Mouse (Mus musculus) layer of hippocampus, adult 18-20 months (tissue): ENCODE results near the gene Fam155a. TPM values are rescaled to one million over a fixed set of nuclear protein-coding genes. Genes with fewer than 3 reads are reported as not detected.

ENCODE experiments used
- DNase-seq, 2 experiments: peaks; one replicate each; pipeline ENCODE4 v3.0.0; 2022; ENCODE audit warnings: low spot score in 2 of 2
- total RNA-seq, 2 experiments: library from RNA; stranded (reverse); gene quantifications; 2 replicates each; pipeline ENCODE4 v1.2.3; 2021

Fam155a gene
- total RNA-seq, 2 experiments from 2014 or later: 117 to 119 TPM

- DNase-seq: no peak
These were observed 475.9 kb downstream of the Fam155a start for GRCm38 (mm10) chr8:9295046-9295445.

GRCm38 (mm10) chr8:9292532-9292931 lies 478.4 kb downstream of the Fam155a start:
- no peak for DNase-seq

GRCm38 (mm10) chr8:9288015-9288729 lies 482.8 kb downstream of the Fam155a start:
- no peak for DNase-seq

- DNase-seq: no peak
These were observed 496.8 kb downstream of the Fam155a start for GRCm38 (mm10) chr8:9274117-9274516.

- no peak for DNase-seq
These were observed 506.6 kb downstream of the Fam155a start for GRCm38 (mm10) chr8:9264378-9264777.

GRCm38 (mm10) chr8:9261527-9261926 lies 509.4 kb downstream of the Fam155a start:
- DNase-seq: no peak

- DNase-seq: no peak
These were observed 515.6 kb downstream of the Fam155a start for GRCm38 (mm10) chr8:9255316-9255715.

GRCm38 (mm10) chr8:9252991-9253390 lies 518.0 kb downstream of the Fam155a start:
- DNase-seq: peak in 1 of 2 experiments; percentile 58

GRCm38 (mm10) chr8:9248109-9248821 lies 522.7 kb downstream of the Fam155a start:
- DNase-seq: no peak

GRCm38 (mm10) chr8:9245994-9246393 lies 525.0 kb downstream of the Fam155a start:
- DNase-seq: no peak

GRCm38 (mm10) chr8:9240996-9241395 lies 530.0 kb downstream of the Fam155a start:
- no peak for DNase-seq

GRCm38 (mm10) chr8:9239741-9240140 lies 531.2 kb downstream of the Fam155a start:
- DNase-seq: no peak

- no peak for DNase-seq
These were observed 532.0 kb downstream of the Fam155a start for GRCm38 (mm10) chr8:9238974-9239373.

- DNase-seq: peak; percentile 93 to 97
These were observed 537.5 kb downstream of the Fam155a start for GRCm38 (mm10) chr8:9233326-9233919.

GRCm38 (mm10) chr8:9227779-9228464 lies 543.0 kb downstream of the Fam155a start:
- DNase-seq: peak; percentile 59 to 87

GRCm38 (mm10) chr8:9226767-9227166 lies 544.2 kb downstream of the Fam155a start:
- peak; percentile 64 to 80 for DNase-seq

GRCm38 (mm10) chr8:9211751-9212150 lies 559.2 kb downstream of the Fam155a start:
- DNase-seq: no peak

GRCm38 (mm10) chr8:9207505-9208051 lies 563.4 kb downstream of the Fam155a start:
- DNase-seq: no peak

GRCm38 (mm10) chr8:9204345-9205067 lies 566.5 kb downstream of the Fam155a start:
- no peak for DNase-seq

- no peak for DNase-seq
These were observed 570.9 kb downstream of the Fam155a start for GRCm38 (mm10) chr8:9200099-9200498.

- no peak for DNase-seq
These were observed 579.3 kb downstream of the Fam155a start for GRCm38 (mm10) chr8:9191682-9192081.
